Mouse (Mus musculus) fibroblast of lung, adult 2 months (primary cell): ENCODE results near the gene Utrn.
A peak's percentile ranks its signal among the peaks of the same experiment; 100 is the strongest.

Source experiments
- DNase-seq: peaks from one replicate; pipeline ENCODE4 v3.0.0-alpha.2; 2011; ENCODE audit warnings: low read depth

Utrn gene

GRCm38 (mm10) chr10:12834215-12834614 lies 35.0 kb downstream of the Utrn start:
- DNase-seq: no peak

DNA sequence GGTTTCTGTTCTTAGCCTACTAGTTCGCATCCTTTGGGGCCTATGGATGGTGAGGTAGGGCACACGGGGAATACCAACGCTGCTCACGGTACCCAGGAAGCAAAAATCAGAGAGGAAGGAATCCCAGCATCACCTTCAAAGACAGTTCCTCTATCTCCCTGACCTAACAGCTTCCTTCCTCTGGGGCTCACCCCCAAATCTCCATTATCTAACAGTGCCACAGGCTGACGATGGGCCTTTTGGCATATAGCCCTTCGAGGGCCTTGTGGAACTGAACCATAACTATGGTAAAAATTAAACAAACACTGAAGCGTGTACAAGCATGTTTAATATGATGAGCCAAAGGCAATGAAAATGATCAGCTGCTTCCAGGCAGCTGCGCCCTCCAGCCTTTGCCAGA lies 37.0 kb downstream of the Utrn start:
- DNase-seq: no peak

DNA sequence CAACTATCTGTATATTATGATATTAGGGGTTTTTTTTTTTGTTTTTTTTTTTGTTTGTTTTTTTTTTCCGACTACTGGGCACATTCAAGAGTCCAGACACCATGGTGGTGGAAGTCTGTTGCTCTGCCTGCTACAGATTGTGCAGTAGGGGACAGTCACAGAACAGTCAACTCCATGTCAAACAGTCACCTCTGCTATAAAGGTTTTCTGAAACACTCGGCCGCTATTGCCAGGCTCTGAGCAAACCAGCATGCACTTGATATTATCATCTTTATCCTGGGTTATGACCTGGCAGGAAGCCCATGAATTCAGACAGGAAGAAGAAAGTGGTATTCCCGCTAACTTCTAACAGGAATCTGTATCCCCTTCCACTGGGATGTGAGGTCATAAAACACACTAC lies 41.4 kb downstream of the Utrn start:
- DNase-seq: no peak

GRCm38 (mm10) chr10:12827306-12827705 lies 41.9 kb downstream of the Utrn start:
- no peak for DNase-seq

DNA sequence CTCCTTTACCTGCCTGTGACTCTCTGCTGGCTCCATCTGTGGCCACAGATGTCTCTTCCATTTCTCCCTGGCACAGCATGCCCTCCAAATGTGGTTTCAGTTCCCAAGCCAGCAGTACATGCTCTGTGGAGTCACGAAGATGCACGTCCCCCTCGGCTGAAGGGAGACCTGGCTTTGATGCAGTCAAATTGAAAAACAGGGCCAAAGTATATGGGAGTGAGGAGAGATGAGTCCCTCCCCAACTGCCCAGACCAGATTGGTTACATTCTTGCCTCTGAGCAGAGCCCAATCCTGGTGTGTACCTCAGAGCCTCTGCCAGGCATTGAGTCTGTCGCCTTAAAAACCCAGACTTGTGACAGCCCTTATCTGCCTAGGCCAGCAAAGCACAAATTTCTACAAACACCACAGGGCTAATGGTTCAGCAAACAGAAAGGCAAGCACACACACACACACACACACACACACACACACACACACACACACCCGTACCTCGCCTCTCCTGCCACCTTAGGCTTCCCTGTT lies 42.3 kb downstream of the Utrn start:
- DNase-seq: no peak

DNA sequence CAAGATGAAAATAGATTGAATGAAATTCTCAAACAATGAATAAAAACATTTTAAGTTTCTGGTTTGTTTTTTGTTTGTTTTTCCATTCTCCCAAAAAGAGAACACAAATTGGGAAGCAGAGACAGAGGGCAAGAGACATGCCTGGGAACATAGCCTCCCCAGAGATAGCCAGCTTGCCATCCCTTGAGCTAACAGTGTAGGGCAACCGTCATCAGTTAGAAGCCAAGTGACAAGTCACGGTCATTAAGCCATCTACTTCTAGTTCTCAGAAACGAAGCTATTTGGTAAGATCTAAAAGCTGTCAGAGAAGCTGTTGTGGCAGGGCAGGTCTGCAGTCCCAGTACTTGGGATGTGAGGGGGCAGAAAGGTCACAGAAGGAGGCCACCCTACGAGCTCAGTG lies 44.8 kb downstream of the Utrn start:
- DNase-seq: no peak

DNA sequence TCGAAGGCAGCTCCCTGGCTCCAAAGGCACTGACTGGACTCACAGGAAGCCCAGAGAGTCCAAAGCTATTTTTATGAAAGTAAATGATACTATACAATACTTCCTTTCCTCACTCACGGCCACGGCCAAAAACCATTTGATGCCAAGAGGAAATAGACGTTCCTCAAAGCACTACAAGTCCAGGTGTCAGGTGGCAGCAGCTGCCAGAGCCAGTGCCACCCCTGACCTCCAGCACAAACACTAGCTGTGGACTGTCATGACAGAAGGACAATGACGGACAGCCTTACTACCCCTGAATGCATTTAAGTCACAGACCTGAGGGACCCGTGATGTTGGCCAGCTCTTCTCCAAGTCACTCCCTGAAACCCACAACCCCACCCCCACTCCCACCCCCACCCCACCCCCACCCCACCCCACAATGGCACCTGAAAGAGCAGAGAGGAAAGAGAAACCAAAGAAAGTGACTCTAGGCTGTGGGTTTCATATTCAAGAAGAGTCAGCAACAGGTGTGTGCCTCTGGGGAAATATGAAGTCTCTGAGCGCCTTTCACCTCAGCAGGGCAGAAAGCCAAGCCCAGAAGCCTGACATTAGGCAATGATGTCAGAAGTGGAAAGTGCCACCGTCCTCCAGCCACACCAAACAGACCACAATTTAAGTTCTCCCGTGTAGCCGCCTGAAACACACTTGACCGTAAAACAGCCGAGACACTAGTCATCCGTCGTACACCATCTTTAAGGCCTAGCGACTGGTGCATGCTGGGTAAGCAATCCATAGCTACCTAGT lies 45.5 kb downstream of the Utrn start:
- DNase-seq: no peak

DNA sequence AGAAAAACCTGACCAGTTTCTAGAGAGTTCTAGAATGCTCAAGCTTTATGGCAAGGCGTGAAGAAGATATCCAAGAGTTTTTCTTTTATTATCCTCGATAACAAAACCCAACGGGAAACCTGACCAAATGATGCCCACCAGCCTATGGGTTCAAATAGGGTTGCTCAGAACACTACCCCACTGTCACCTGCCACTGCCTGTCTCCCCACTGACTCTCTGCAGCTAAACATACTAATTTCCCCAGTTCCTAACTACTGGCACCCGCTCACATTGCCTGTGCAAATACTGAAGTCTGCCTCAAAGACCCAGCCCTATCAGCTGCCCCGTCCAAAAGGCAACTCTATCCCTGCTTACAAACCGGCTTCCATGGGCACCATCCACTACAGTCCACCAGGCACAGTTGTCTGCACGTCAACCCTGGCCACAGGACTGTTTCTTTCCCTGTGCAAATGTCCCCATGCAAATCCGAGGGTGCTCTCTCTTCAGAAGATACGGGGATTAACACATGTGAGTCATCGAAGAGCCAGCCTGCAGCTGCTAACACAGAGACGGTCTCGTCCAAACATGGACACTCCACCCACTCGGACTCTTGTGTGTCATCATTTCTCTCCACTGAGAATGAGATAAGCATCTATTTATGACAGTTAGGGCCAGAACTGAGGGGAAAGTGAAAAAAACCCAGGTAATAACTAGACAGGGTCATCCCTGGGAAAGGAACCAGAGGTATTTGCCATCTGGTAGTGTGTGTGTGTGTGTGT lies 48.0 kb downstream of the Utrn start:
- no peak for DNase-seq

- DNase-seq: no peak
These were observed 51.8 kb downstream of the Utrn start for GRCm38 (mm10) chr10:12817409-12817808.

- peak; percentile 59 for DNase-seq
These were observed 52.6 kb downstream of the Utrn start for GRCm38 (mm10) chr10:12816530-12816929.

GRCm38 (mm10) chr10:12814411-12814810 lies 54.8 kb downstream of the Utrn start:
- DNase-seq: no peak

GRCm38 (mm10) chr10:12813881-12814280 lies 55.3 kb downstream of the Utrn start:
- DNase-seq: no peak

DNA sequence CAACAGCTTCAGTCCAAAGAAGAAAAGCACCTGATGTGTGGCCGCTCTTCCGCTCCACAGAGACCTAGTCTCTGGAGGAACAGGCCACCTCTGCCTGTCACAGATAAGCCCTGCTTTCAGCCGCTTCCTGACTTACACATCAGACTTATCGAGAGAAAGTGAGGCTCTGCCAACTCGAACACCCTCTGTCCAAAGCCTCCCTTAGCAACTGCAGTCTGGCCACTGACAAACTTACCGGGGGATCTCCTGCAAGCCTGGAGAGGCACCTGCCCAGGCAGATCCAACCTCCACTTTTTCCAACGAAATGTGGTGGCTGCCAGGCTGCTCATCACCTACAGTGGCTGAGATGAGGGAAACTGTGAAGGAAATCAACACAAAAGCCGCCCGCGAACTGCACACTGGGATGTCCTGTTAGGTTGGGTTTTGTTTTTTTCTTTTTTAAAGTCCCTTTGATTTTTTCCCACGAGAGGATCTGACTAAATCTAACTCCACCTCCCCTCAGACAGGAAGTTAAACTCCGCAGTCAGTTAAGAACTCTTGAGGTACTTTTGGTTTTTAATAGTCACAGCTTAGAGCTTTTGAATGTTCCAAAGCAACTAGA lies 55.9 kb downstream of the Utrn start:
- no peak for DNase-seq

DNA sequence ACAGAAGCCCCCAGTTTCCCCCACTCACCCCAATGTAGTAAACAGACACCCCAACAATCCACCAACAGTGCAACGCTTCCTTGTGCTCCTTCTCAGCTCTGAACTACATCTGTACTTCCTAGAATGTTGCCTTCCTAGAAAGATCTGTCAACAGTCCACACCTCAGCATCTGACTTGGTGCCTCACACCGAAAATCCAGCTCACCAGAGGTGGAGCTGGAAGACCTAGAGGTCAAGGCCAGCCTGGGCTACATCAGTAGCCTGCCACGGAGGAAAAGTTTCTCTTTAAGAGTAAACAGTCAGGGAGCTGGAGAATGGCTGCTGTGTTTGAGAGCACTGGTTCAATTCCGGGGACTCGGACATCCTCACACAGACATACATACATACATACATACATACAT lies 56.5 kb downstream of the Utrn start:
- DNase-seq: no peak

DNA sequence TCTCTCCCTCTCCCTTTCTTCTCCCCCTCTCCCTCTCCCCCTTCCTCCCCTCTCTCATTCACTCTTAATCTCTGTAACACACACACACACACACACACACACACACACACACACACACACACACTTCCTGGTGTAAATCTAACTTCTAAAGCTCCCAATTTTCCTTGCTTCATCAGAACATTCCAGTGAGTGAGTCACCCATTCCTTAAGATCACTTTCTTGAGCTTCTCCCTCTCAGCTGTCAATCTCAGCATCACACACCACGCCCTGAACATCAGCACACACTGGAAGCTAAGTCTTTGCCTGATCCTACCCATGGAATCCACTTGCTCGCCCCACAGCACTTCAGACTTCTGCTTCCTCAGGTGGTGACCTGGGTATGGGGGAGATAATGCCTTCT lies 58.3 kb downstream of the Utrn start:
- no peak for DNase-seq

DNA sequence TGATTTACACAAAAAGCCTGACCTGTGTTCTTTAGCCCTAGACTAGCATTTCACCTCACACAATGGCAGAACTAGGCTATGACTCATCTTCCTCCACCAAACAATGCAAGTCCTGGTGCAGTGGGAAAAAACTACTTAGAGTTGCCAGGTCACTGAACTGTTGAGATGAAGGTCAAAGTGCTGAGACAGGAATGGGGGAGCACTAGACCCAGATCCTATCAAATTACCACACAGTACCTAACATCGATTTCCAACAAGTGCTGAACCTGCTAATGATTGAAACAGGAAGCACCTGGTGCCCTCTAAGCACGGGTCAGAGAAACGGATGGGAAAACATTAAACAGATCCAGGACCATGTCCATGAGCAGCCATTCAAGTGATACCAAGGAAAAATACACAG lies 59.5 kb downstream of the Utrn start:
- no peak for DNase-seq

DNA sequence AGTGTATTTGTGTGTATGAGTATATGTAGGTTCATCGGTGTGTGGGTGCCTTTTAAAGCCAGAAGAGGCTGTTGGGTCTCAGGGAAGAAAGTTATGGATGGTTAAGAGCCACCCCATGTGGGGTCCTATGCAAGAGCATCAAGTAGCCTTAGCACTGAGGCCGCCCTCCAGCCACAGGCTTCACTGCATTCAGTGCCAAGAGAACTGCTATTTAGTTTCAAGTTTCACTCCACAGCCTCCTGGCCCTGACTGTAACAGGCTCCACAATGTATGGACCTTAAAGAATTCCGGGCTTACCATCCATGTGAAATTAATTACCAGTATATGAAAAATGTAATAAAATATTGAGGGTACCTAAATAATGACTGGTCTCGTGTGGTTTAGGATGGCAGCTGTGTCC lies 60.7 kb downstream of the Utrn start:
- no peak for DNase-seq

- no peak for DNase-seq
These were observed 61.5 kb downstream of the Utrn start for GRCm38 (mm10) chr10:12807706-12808105.

DNA sequence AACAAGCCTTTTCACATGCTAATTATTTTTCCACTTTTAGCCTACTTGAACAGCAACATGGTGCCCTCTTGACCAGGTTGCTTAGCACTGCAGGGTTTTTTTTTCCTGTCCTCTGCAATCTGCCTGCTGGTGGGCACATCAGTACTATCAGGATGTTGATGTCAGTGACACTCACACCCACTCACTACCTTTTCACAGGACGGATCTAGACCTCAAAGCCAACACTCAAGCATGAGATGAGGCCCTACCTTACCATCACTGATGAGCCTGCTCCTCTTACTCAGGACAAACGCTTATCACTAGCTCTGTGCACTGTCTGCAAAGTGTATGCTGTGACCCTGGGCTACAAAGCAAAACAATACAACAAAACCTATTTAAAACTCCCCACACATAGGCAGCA lies 63.3 kb downstream of the Utrn start:
- DNase-seq: no peak

- no peak for DNase-seq
These were observed 65.2 kb downstream of the Utrn start for GRCm38 (mm10) chr10:12803939-12804338.

DNA sequence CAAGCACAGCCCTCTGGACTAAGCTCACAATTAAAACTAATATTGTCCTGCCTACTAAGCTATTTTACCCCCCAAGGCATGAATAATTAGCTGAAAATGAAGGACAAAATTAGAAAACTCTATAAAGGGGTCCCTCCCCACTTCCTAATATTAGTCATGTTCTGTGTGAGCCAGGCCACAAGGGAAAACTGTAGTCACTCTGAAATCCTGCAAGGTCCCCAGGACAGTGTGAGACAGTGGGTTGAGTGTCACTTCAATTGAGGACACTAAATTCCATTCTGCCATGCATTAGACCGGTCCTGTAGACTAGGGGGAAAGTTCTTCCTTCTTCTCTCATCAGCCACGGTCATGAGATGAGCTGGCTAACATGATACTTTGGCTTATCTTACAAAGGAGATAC lies 69.7 kb downstream of the Utrn start:
- DNase-seq: no peak

DNA sequence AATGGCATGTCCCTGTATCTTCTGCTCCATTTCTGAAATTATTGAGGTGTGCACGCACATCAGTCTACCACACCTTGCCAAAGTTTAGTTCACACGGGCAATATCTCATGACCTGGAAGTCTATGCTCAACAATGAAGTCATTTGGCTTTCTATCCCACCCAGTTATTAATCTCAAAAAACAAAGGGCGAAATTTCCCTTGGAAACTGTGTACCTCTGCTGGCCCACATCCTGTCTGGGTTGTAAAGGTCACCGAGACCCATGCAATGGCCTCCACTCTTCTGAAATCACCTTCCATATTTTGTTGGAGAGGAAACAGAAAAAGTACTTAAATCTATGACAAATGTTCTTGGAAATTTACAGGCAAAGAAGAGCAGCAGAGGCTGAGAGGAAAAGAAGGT lies 70.9 kb downstream of the Utrn start:
- DNase-seq: no peak

DNA sequence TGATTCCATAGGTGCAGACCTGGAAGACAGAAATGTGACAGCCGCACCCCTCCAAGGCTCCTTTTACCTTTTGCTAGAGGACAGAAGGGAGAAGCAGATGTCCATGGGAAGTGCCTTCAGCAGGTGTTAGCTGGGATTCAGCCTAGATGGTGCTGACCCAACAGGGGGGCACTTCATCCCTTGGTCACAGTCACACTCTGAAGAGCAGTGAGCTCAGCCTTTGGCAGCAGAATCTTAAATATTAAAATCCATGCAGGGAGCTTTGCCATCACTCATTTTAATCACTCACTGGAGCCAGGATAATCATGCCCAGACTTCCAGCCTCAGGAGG lies 72.7 kb downstream of the Utrn start:
- no peak for DNase-seq
